In genomic region chr6:87075092-87075685, GRCm38 (mm10) we compare ENCODE assay signal across 13 mouse cellular contexts. TPM values are rescaled to one million over a fixed set of nuclear protein-coding genes. Genes with fewer than 3 reads are reported as not detected.
DNase-seq lines count a peak whose midpoint lies in the region; ATAC-seq lines count a peak whose summit lies in the region.
"Had no signal": no experiment of that assay in that cellular context is flagged by ENCODE, and none has a peak within 500 bp of the region (broad histone marks: within the 10 kb centered on the region; RNA-seq: fewer than 3 reads in every experiment).

No protein-coding gene starts in this region.

- H3K9me3 ChIP-seq in heart, embryonic 16.5 days (replicated peaks; ENCODE audit: control insufficient read depth, low read length) = no peaks in the 10 kb centered on the region
- H3K9me3 ChIP-seq in liver, embryonic 15.5 days (replicated peaks) = no peaks in the 10 kb centered on the region
- H3K9me3 ChIP-seq: midbrain, embryonic 10.5 days had no signal

- intact Hi-C loops in heart, postnatal 14 days (cut with DNase I) = no loop called here

- no peak overlapping the region for H3K4me2 ChIP-seq in heart, embryonic 16.5 days (ENCODE audit: low read depth, low read length)
- no peak overlapping the region for H3K4me2 ChIP-seq in liver, embryonic 15.5 days

- WGBS in heart, embryonic 16.5 days = 45% methylated on average over 3 of the region's 3 CpGs
- WGBS in liver, embryonic 15.5 days (ENCODE audit: insufficient replicate concordance) = 35% methylated on average over 3 of the region's 3 CpGs

- H3K36me3 ChIP-seq in heart, embryonic 16.5 days (ENCODE audit: control insufficient read depth, insufficient read depth) = peaks cover 26% of the 10 kb centered on the region
- peaks cover 56% of the 10 kb centered on the region for H3K36me3 ChIP-seq in liver, embryonic 15.5 days (replicated peaks)

- no peak for DNase-seq in heart, postnatal 14 days
- peak; percentile 31 for DNase-seq in Muller cell, postnatal 12 days (ENCODE audit: inconsistent ontology term)
- DNase-seq in thymus, postnatal 10 days (ENCODE audit: low spot score in 2 of 2) = peak; percentile 55 to 65
- no peak for DNase-seq in kidney, postnatal 25 days
- DNase-seq in kidney, postnatal 4 days = no peak
- no peak for DNase-seq in right cerebral cortex, postnatal 14 days
- DNase-seq: adrenal gland, postnatal 10 days; cerebellum, postnatal 14 days; heart, adult 2 months had no signal

- H3K27ac ChIP-seq in heart, embryonic 16.5 days (ENCODE audit: low read length) = peak overlapping the region; percentile 54
- no peak overlapping the region for H3K27ac ChIP-seq in liver, embryonic 15.5 days (replicated peaks)
- H3K27ac ChIP-seq: heart, adult 2 months; midbrain, embryonic 10.5 days had no signal

- no peak overlapping the region for H3K9ac ChIP-seq in heart, embryonic 16.5 days (ENCODE audit: low read length)
- no peak overlapping the region for H3K9ac ChIP-seq in liver, embryonic 15.5 days

- peak; percentile 82 for ATAC-seq in heart, embryonic 16.5 days (replicated peaks; ENCODE audit: extremely low read depth, insufficient read depth, low FRiP score)
- 0 out of 2 replicates have a peak, but pooled peaks have one; percentile 34 for ATAC-seq in liver, embryonic 15.5 days (ENCODE audit: insufficient read depth)

- peaks cover 7% of the 10 kb centered on the region for H3K4me1 ChIP-seq in heart, embryonic 16.5 days (ENCODE audit: control insufficient read depth, insufficient read depth, low read length)
- H3K4me1 ChIP-seq in liver, embryonic 15.5 days (replicated peaks) = peaks cover 20% of the 10 kb centered on the region
- H3K4me1 ChIP-seq: midbrain, embryonic 10.5 days had no signal

- no peaks in the 10 kb centered on the region for H3K27me3 ChIP-seq in heart, embryonic 16.5 days (ENCODE audit: control insufficient read depth, insufficient read depth, low read length)
- no peaks in the 10 kb centered on the region for H3K27me3 ChIP-seq in liver, embryonic 15.5 days

- H3K4me3 ChIP-seq in heart, embryonic 16.5 days (ENCODE audit: low read length) = no peak overlapping the region
- H3K4me3 ChIP-seq in liver, embryonic 15.5 days (replicated peaks) = no peak overlapping the region
- H3K4me3 ChIP-seq: heart, adult 2 months; midbrain, embryonic 10.5 days had no signal

RNA-seq across cellular contexts. Expression of gene D6Ertd527e, which starts 29.4 kb away (rescaled TPM):
- polyA plus RNA-seq in heart, embryonic 16.5 days (2015; fragmentation: Nextera tagmentation; extraction: Ambion mirVana) = 0.12 and 0.21 TPM in 2 replicates
- total RNA-seq in heart, postnatal 14 days (2021) = not detected
- not detected in 2 replicates for polyA plus RNA-seq in liver, embryonic 15.5 days (2015; fragmentation: Nextera tagmentation; extraction: Ambion mirVana)
- total RNA-seq: heart, adult 2 months; left cerebral cortex, postnatal 25 days had no signal

RNA-seq across cellular contexts. Expression of gene Gfpt1, which starts 32.5 kb away (rescaled TPM):
- 8.3 and 10.2 TPM in 2 replicates for polyA plus RNA-seq in heart, embryonic 16.5 days (2015; fragmentation: Nextera tagmentation; extraction: Ambion mirVana)
- total RNA-seq in heart, postnatal 14 days (2021) = 10 to 100 TPM; 14.2 to 15.5 TPM
- 6.5 and 6.7 TPM in 2 replicates for polyA plus RNA-seq in liver, embryonic 15.5 days (2015; fragmentation: Nextera tagmentation; extraction: Ambion mirVana)

Comparison
In these comparisons a context has a peak if more than half of its experiments do, and no peak if none do; other contexts are left out.
1. DNase-seq: peak in Muller cell, postnatal 12 days (single experiment) and thymus, postnatal 10 days (2 of 2); none in heart, postnatal 14 days (0 of 2), kidney, postnatal 25 days (0 of 2), kidney, postnatal 4 days (0 of 2) and right cerebral cortex, postnatal 14 days (single experiment).